Mouse (Mus musculus) testis, adult 2 months (tissue): Measurements from ENCODE around the gene Porcn.

Experiments used
- CTCF ChIP-seq: fragments of 200-500 bp; IDR thresholded peaks from 2 replicates; pipeline ENCODE4 v1.5.1; 2012; ENCODE audit warnings: low read depth, mild to moderate bottlenecking, inconsistent platforms, low read length, moderate library complexity; ENCODE audit not compliant: control insufficient read depth, insufficient read depth, insufficient replicate concordance
- POLR2A ChIP-seq: fragments of 200-500 bp; IDR thresholded peaks from 2 replicates; pipeline ENCODE4 v1.6.1; 2012; ENCODE audit warnings: low read depth, mild to moderate bottlenecking, inconsistent platforms, low read length, moderate library complexity; ENCODE audit not compliant: control insufficient read depth

DNA sequence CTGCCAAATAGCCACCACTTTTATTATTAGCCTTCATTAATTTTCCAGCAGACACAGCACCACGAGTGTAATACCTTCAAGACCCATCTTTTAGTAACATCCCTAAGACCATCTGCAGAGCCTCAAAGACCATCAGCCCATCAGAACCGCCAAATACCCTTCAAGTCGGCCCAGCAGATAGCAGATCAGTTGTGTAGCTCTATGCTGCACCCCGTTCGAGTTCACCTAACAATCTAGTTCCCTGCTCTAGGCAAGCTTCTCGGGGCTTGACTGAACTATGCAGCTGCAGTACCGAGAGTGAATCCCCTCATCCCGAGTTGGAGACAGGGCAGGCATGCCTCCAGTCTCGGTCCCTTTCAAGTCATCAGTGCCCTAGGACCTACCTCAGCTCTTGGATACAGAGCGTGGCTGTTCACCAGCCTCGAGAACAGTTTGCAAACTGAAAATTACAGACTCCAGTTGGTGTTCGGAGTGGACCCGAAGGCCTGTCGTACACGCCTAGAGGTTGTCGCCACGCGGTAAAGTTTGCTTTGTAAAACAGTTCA, 45.5 kb upstream of the Porcn start:
- TF ChIP-seq POLR2A (no peak), CTCF (no peak)
